Mouse (Mus musculus): ENCODE data around the gene Gm9857.
A peak's percentile ranks its signal among the peaks of the same experiment; 100 is the strongest.

Gm9857 gene

GRCm38 (mm10) chr3:108940001-108940633, at the start of gene Gm9857:
Gm9857 (minus strand) TSS chr3:108940445.
- peak; percentile 74 for DNase-seq

DNA sequence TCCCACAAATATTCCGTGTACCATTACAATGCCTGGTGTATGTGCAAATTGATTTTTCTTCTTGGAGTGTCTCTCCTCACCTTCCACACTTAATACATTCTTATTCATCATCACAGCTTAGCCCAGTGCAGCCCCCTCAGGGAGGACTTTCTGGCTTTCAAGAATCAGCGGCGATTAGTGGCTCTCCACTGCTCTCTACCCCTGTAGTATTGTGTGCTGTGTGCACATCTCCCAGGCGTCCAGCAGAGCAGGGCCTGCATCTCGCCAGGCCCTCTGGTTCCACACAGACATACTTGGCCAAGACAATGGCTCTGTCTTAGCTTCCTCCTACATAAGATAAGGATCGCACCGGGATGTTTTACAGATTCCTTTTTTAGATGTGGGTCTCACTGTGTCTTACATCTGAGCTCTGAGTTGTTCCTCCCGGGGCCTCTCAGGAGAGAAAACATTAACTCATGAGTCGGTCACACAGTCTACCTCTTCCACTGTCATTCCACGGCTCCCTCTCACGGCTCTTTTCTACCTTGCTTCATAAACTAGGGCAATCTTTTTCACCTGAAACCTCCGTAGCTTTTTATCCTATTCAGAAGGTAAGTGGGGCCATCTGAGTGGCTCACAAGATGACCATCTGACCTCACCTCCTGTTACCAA, 46.9 kb upstream of the Gm9857 start:
- no peak for DNase-seq

DNA sequence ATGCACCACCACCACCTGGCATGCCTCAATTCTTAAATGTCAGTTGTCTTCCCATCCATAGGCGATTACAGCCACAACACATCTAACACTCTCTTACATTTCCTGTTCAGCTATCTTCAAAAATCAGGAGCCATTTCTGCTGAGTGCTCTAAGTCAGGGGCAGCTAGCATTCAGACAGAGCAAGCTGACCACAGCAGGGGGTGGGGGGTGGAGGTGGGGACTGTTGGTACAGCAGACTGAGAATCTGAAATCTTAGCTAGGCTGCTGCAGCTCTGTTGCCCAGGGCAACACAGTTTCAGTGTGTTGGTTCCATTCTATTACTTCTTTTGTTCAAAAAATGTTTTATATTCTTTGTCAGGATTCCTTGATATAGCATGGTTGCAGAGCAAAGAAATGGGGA, 46.3 kb upstream of the Gm9857 start:
- DNase-seq: no peak

DNA sequence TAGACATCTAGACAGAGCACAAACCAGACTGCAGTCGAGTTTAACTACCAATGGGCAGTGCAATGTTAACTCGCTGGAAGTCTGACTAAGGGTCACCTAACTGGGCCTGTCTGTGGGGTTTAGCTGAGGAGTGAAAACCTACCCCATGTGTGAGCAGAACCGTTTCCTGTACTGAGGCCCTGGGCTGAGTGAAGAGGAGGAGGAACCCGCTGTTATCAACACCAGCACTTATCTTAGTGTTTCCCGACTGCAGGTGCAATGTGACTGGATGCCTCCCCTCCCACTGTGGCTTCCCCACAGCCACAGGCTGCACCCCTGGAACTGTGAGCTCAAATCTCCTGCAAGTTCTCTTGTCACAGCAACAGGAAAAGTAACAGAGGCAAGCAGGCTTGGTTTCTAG, 43.7 kb upstream of the Gm9857 start:
- DNase-seq: no peak

GRCm38 (mm10) chr3:108981946-108982345, 41.7 kb upstream of the Gm9857 start:
- DNase-seq: no peak

DNA sequence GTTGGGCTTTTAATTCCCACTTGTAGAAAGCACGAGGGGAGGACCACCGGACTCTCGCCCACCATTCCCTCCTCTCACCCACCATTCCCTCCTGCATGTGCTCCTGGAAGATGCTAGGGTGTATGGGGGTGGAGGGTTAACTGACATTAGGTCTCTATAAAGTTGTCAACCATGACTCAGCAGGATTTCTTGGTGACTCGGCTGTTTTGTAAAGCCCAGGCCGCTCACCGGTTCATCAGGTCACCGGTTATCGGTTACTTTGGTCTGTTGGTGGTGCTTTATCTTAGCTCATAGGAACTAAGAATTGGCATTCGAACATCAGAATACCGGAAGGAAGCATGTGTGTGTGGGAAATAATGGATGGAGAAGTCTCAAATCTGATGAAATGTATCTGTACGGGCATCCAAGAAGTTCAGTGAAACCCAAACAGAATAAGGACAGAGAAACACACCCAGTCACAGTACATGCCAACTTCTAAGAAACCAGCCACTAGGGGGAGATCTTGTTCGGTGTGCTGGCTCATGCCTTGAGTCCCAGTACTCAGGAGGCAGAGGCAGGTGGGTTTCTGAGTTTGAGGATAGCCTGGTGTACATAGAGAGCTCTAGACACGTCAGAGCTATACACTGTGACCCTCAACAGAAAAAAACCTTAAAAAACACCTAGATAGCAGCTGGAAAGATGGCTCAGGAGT, 37.2 kb upstream of the Gm9857 start:
- DNase-seq: no peak

DNA sequence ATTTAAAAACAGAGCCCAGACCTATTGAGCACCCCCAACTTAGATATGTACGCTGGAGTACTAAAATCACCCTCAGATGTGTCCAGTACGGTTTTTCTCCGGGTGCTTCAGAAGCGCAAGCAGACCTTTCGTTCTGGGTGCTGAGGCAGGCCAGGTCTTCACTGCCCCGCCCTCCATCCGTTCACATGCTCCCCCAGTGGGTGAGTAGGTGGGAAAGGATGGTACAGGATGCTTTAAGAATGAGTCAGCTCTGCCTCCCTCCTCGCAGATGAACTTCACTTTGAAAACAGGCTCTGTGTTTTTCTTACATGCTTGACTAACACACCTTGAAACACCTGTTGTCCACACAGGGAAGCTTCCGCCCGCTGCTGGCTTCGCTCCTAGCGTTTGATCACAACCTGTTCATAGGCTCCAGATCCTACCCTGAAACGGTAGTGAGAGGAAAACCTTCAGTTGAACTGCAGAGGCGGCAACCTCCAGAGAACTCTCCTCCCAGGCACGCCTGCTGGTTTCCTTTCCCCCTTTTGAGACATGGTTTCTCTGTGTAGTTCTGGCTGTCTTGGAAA, 34.8 kb upstream of the Gm9857 start:
- DNase-seq: no peak

DNA sequence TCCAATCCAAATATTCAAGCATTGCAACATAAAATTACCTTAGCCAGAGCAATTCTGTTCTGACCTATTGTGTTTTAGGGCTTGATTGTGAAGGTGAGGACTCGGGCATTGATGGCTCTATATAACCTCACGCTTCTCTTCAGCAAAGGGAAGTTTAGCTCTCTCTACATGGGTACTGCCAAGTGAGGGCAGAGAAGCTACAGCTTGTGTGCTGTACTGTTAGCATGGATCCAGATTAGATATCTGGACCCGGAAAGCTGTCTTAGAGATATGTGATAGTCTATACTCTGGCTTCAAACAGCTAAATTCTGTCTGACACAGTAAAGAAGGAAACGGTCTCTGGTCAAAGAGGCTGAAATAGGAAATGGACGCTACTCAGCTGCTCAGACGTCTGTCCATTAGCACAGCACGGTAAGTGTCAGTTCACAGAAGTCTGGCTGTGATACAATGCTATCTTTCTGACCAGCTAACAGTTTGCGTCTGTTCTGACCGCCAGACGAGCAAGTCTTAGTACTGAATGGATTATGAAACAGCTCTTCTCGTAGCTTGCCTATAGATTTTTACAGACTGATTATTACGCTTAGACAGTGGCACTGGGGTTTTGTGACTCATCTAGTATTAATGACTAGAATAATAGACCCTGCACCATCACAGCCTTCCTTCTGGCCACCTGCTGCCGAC, 33.9 kb upstream of the Gm9857 start:
- DNase-seq: no peak

GRCm38 (mm10) chr3:108966051-108966450, 25.8 kb upstream of the Gm9857 start:
- DNase-seq: peak; percentile 61

DNA sequence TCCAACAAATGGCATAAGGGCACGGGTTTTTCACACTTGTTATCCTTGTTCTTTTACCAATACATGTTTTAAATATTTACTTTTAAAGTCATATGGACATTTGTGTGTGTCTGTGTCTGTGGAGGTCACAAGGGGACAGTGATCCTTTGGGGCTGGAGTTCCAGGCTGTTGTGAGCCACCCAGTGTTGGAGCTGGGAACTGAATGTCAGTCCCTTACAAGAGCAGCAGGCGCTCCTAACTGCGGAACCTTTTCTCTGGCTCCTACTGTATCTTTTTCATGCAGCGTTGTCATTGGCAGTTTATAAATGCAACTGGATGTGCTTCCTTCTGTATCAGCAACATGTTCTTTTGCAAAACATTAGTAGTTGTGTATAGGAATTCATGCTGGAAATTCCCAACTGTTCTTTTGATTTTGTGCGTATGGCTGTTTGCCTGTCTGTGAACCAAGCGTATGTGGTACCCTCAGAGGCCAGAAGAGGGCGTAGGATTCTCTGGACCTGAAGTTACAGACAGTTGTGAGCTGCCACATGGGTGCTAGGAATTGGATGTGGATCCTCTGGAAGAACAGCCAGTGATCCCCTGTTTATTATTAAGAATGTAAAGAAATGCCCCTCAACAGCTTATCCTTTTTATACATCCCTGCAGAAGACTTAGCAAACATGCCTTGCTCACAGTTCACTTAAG, 24.3 kb upstream of the Gm9857 start:
- DNase-seq: peak; percentile 68

DNA sequence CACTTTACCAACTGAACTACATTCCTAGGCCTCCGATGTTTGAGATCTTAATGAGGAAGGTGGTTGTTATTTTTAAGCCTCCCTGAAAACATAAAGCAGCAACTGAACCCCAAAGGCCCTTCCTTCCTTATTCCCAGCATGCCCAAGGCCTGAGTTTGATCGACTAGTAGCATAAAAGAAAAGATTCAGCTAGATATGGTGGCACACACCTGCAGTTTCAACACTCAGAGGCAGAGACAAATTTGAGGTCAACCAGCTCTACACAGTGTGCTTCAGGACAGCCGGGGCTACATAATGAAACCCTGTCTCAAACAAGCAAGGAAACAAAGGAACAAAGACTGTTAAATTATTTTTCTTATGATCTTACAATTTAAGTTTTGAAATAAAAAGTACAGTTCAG, 23.5 kb upstream of the Gm9857 start:
- peak; percentile 11 for DNase-seq

DNA sequence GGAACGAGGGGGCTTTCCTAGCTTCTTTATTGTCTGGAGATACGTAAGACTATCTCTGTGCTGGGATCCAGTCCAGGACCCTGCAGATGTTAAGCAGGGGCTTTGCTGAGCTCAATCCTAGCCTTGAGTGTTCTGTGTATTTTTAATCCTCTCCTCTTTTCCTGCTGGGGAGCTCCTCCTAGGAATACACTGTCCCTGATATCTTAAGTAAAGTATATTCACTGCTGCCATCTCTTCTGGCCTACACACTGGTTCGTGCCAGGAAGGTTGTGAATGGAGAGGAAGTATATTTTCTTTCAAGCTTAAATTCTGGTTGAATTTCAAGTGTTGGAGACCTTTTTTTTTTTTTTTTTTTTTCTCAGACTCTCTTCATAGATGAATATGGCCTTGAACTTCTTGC, 23.0 kb upstream of the Gm9857 start:
- DNase-seq: no peak

DNA sequence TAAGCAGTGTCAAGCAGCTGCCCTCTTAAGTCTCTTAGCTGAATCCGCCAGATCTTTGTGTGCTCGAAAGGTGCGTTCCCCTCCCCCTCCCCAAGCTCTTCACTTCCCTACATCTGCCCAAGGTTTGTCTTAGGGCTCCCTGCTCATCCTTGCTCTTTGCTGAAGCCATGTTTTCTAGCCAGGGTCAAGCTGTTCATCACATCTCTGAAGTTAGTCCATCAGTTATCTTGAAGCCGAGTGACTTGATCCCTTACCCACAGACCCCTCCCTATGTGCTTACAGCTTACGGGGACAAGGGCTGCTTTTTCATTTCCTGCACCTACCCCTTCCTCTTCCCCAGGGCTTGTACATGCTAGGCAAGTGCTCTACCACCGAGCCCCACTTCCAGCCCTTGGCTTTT, 21.4 kb upstream of the Gm9857 start:
- DNase-seq: peak; percentile 30

DNA sequence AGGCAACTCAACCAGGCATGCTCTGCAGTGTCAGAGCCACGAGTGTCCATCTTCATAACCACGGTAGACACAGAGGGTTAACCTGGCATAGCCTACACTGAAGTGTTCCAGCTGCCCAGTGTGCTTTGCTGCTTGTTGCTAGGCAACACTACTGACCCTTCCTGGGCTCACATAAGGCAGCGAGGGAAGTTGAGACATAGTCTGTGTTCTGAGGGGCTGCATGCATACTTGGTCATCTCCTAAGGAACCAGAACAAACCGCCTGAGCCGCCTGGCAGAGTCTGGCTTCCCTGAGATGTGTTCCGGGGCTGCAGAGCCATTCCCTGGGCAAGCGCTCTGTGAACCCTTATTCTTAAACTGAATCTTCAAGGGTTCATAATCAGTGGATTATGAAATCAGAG, 21.0 kb upstream of the Gm9857 start:
- peak; percentile 84 for DNase-seq

GRCm38 (mm10) chr3:108959680-108960295, 19.5 kb upstream of the Gm9857 start:
- DNase-seq: peak; percentile 84

GRCm38 (mm10) chr3:108957976-108958375, 17.7 kb upstream of the Gm9857 start:
- DNase-seq: peak; percentile 31

DNA sequence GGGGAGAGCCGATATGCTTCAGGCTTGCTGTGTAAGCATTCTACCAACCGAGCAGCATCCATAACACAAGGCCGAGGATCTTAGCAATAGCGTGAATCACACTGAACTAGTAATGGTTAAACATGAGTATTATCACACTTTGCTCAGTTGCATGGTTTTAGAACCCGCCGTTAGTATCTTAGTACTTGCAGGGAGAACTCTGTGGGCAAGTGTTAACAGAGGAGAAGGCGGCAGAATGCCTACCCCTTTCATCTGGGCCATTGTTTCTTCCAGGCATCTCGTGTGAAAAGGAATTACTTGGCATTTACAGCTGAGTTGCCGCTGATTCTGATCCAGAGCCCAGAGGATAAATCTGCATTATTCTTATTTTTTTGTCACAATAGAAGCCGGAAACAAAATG, 751 bp upstream of the Gm9857 start:
- peak; percentile 61 for DNase-seq

- peak; percentile 61 for DNase-seq
Measured at GRCm38 (mm10) chr3:108939573-108939972, 672 bp downstream of the Gm9857 start, which contains the start of gene Henmt1. Henmt1 (plus strand) TSS chr3:108939873.

- DNase-seq: peak; percentile 72
Measured at GRCm38 (mm10) chr3:108938691-108939090, 1.6 kb downstream of the Gm9857 start.

DNA sequence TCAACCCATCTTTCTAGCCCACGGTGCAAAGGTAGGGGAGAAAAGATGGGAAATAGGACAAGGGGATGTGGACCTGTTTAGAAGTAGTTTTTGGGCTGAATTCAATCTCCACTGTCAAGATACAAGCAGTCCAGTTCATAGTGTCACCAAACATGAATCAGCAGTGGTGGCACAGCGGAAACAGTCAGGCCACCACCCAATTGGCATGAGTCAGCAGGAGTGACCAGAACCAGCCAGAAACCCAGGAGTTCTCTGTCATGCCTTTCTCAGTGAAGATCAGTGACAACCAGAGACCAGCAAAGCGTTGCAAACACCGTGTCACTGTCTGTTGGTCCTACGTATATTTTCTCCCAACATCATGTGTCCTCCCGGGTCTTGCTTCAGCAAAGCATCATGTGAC, 6.7 kb downstream of the Gm9857 start:
- peak; percentile 42 for DNase-seq

DNA sequence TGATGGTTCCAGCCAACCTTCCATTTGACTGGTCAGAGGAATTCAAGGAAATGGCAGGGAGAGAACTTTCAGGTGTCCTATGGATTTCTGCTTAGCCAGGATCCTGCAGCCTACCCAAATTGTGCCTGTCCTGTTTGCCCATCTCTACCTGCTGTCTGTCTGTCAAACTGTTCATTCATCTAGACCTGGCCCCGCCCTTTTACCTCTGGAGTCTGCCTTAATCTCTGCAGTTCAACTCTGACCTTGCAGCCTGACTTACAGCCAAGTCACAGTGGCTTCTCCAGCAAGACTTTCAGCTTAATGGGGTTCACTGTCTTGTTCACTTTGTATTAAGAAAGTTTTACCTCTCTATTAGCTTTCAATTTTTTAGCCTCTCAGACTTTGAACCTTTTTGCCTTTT, 13.9 kb downstream of the Gm9857 start:
- peak; percentile 54 for DNase-seq

GRCm38 (mm10) chr3:108925677-108926076, 14.6 kb downstream of the Gm9857 start:
- peak; percentile 42 for DNase-seq
